Mouse (Mus musculus) T-helper 1 cell (primary cell): Measurements from ENCODE around the gene Rere.

Source experiments
- in situ Hi-C: fragments of 300-600 bp; cut with MboI, MseI; formaldehyde crosslinking; loops from one replicate; pipeline ENCODE4 v1.15.1; 2025; ENCODE audit warnings: high pct_unique_total_duplicates

Rere gene

GRCm38 (mm10) chr4:150254416-150254815, 27.0 kb upstream of the Rere start:
- in situ Hi-C loops: no loop called here

- in situ Hi-C loops: no loop called here
Observed at GRCm38 (mm10) chr4:150255181-150255580, 26.3 kb upstream of the Rere start.

GRCm38 (mm10) chr4:150257252-150258204, 23.9 kb upstream of the Rere start:
- in situ Hi-C loops: no loop called here

GRCm38 (mm10) chr4:150258388-150258787, 23.1 kb upstream of the Rere start:
- in situ Hi-C loops: no loop called here

DNA sequence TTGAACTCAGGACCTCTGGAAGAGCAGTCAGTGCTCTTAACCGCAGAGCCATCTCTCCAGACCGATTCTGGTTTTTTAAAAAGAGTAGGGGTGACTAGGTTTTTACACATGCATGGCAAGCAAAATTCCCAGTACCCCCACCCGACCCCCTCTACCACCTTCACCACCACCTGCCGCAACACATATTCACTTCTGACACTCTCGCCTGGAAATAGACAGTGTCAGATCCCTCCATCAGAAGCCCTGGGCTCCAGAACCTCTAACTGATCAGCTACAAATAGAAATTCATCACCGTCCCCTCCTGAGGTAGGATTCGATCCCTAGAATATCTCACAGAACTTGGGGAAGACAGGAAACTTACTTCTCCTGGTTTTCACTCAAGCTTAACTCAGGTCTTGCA, 21.9 kb upstream of the Rere start:
- in situ Hi-C loops: no loop called here

- in situ Hi-C loops: no loop called here
Observed at GRCm38 (mm10) chr4:150260111-150260510, 21.3 kb upstream of the Rere start.

GRCm38 (mm10) chr4:150260745-150261144, 20.7 kb upstream of the Rere start:
- in situ Hi-C loops: no loop called here

GRCm38 (mm10) chr4:150262301-150262700, 19.1 kb upstream of the Rere start:
- in situ Hi-C loops: no loop called here

DNA sequence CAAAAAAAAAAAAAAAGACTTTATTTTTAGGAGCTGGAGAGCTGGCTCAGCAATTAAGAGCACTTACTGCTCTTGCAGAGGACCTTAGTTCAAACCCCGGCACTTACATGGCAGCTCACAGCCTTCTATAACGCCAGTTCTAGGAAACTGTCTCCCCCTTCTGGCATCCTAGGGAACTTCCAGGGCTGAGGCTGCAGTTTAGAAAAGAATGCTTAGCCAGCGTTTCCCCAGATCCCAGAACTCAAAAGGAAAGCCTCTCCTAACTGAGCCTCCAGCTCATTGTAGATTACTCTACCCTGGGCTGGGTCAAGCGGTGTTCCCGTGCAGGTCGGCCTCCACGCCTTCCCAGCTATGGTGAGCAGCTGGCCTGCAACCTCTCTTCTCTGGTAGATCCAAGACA, 16.5 kb upstream of the Rere start:
- in situ Hi-C loops: no loop called here

GRCm38 (mm10) chr4:150265471-150265870, 16.0 kb upstream of the Rere start:
- in situ Hi-C loops: no loop called here

DNA sequence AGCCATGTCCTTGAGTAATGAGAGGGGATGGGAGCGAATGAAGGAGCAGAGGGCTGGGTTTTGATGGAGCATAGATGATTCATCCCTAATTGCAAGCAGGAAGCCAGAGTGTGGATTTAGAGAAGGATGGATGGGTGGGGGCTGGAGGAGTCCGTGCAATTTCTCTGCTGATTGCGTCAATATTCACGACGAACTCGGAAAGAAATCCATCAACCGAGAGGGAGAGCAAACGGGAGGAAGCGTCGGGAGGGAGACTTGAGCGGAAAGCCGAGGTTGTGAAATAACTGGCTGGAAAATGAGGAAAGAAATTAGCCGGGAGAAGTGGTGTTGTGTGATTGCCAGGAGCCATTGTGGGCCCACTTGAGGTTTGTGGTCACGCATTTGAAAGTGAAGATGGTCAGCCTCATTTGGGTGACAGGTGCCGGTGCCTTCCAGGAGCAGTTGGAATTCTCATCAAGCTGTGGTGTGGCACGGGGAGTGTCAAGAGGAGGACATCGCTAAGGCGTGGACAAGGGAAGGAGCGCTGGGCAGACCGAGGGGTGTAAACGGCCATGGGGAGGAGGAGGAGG, 14.7 kb upstream of the Rere start:
- in situ Hi-C loops: no loop called here

- in situ Hi-C loops: no loop called here
Observed at GRCm38 (mm10) chr4:150268674-150269653, 12.5 kb upstream of the Rere start.

GRCm38 (mm10) chr4:150269679-150270078, 11.8 kb upstream of the Rere start:
- in situ Hi-C loops: loop anchor here (10.0 kb wide), 1 partner anchor 1825 kb away; no protein-coding TSS in a partner anchor

DNA sequence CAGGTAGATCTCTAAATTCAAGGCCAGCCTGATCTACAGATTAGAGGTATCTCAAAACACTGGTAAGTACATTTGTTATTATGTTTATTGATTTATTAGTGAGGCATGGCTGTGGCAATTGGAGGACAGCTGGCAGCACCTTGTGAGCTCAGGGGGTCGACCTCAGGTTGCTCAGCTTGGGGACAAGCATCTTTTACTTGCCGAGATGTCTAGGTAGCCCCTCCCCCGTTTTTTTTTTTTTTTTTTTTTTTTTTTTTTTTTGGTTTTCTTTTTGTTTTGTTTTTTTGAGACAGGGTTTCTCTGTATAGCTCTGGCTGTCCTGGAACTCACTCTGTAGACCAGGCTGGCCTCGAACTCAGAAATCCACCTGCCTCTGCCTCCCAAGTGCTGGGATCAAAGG, 10.7 kb upstream of the Rere start:
- in situ Hi-C loops: loop anchor here (10.0 kb wide), 1 partner anchor 1824 kb away; no protein-coding TSS in a partner anchor

GRCm38 (mm10) chr4:150272725-150273124, 8.7 kb upstream of the Rere start:
- in situ Hi-C loops: loop anchor here (10.0 kb wide), 1 partner anchor 1822 kb away; no protein-coding TSS in a partner anchor

GRCm38 (mm10) chr4:150275531-150275930, 5.9 kb upstream of the Rere start:
- in situ Hi-C loops: loop anchor here (10.0 kb wide), 1 partner anchor 1819 kb away; no protein-coding TSS in a partner anchor

GRCm38 (mm10) chr4:150279336-150279735, 2.1 kb upstream of the Rere start:
- in situ Hi-C loops: loop anchor here (10.0 kb wide), 1 partner anchor 1815 kb away; no protein-coding TSS in a partner anchor

- in situ Hi-C loops: no loop called here
Observed at GRCm38 (mm10) chr4:150280002-150280401, 1.4 kb upstream of the Rere start.

GRCm38 (mm10) chr4:150280459-150280858, 987 bp upstream of the Rere start:
- in situ Hi-C loops: no loop called here

DNA sequence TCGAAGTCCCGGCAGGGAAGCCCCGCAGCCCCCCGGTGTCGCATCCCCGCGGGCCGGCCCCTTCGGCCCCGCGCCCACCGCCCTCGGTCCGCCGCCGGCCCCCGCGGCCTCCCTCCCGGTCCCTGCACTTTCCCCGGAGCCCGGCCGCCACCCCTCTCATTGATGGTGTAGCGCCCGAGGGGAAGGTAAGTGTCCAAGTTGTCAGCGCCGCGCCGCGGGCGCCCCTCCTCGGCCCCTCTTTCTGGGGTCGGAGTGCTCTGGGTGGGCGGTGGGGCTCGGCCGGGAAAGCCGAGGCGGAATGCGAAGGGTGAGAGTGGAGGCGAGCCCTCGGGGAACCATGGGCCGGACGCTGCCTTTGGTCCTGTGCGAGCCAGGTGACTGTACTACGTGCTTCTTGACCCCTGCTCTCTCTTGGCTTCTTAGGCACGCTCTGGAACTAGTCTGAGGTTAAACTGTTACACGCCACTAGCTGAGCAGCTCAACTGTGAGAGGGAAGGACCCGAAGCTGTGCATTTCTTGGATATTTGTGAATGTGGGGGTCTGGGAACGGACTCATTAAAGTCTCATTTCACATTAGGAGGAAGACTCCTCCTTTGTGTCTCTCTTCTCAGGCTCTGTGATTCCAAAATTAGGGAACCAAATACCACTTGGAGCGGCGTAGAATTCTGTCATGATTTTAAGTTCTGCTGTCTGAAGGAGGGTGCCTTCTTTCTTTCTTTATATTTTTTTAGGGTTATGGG, 615 bp downstream of the Rere start:
- in situ Hi-C loops: no loop called here
